Mouse (Mus musculus): ENCODE measurements around the gene Dock3. TPM values are rescaled to one million over a fixed set of nuclear protein-coding genes. Genes with fewer than 3 reads are reported as not detected.

The Dock3 gene
- 0.15 and 0.42 TPM in 2 replicates for polyA plus RNA-seq (2014; fragmentation: Nextera tagmentation; extraction: Ambion mirVana)

- Histone ChIP-seq H3K9ac (ENCODE audit: low read length) (peak within 1 kb of the TSS; percentile 61), H3K9me3 (ENCODE audit: control insufficient read depth, low read length) (no peaks in the 10 kb centered on the region), H3K27ac (replicated peaks in 1 of 2; ENCODE audit: control insufficient read depth in 1 of 2, insufficient read depth in 1 of 2, low read depth in 2 of 2, low read length in 2 of 2) (no peak within 1 kb of the TSS), H3K36me3 (ENCODE audit: control insufficient read depth, insufficient read depth, low read length) (no peaks in the 10 kb centered on the region), H3K27me3 (ENCODE audit: control insufficient read depth, insufficient read depth, low read length) (peaks cover 91% of the 10 kb centered on the region), H3K4me3 (ENCODE audit: control insufficient read depth in 1 of 2, insufficient read depth in 1 of 2, low read depth in 1 of 2, low read length in 2 of 2) (peak within 1 kb of the TSS; percentile 57 to 66), H3K4me1 (ENCODE audit: control insufficient read depth in 2 of 2, insufficient read depth in 2 of 2, low read length in 2 of 2) (peaks cover 2 to 5% of the 10 kb centered on the region in 2 experiments; a peak in 2 of 4 replicates), H3K4me2 (ENCODE audit: low read length) (peak within 1 kb of the TSS; percentile 98)
- ATAC-seq (ENCODE audit: insufficient number of reproducible peaks, insufficient read depth, low FRiP score, low read depth), result peak; percentile 69; the same call in 1 of the 2 replicates
- under 1% methylated on average over 78 of the region's 87 CpGs for WGBS
Observed at GRCm38 (mm10) chr9:107231539-107232139, at the start of gene Dock3. Gene Dock3 (minus strand): TSS chr9:107231909.

- WGBS, result 42% methylated on average over 13 of the region's 13 CpGs
- peak overlapping the region; percentile 30; the same call in 1 of the 2 replicates for H3K9ac ChIP-seq (ENCODE audit: low read length)
- peak overlapping the region; percentile 46 for H3K4me2 ChIP-seq (ENCODE audit: low read length)
- peak overlapping the region in 1 of 2 experiments; percentile 14; a peak in 1 of 4 replicates for H3K4me3 ChIP-seq (ENCODE audit: control insufficient read depth in 1 of 2, insufficient read depth in 1 of 2, low read depth in 1 of 2, low read length in 2 of 2)
- no peaks in the 10 kb centered on the region for H3K9me3 ChIP-seq (ENCODE audit: control insufficient read depth, low read length)
- no peaks in the 10 kb centered on the region for H3K36me3 ChIP-seq (ENCODE audit: control insufficient read depth, insufficient read depth, low read length)
- no peaks in the 10 kb centered on the region for H3K27me3 ChIP-seq (ENCODE audit: control insufficient read depth, insufficient read depth, low read length)
- H3K27ac ChIP-seq (replicated peaks in 1 of 2; ENCODE audit: control insufficient read depth in 1 of 2, insufficient read depth in 1 of 2, low read depth in 2 of 2, low read length in 2 of 2), result no peak overlapping the region
- H3K4me1 ChIP-seq (ENCODE audit: control insufficient read depth in 2 of 2, insufficient read depth in 2 of 2, low read length in 2 of 2), result peaks cover 12 to 20% of the 10 kb centered on the region in 2 experiments
- no peak for ATAC-seq (ENCODE audit: insufficient number of reproducible peaks, insufficient read depth, low FRiP score, low read depth)
Observed at GRCm38 (mm10) chr9:107280322-107281027, 48.8 kb upstream of the Dock3 start.

- Histone ChIP-seq H3K27me3 (ENCODE audit: control insufficient read depth, insufficient read depth, low read length) (no peaks in the 10 kb centered on the region), H3K4me1 (ENCODE audit: control insufficient read depth in 2 of 2, insufficient read depth in 2 of 2, low read length in 2 of 2) (peaks cover 12 to 20% of the 10 kb centered on the region in 2 experiments), H3K4me2 (ENCODE audit: low read length) (peak overlapping the region; percentile 46), H3K9ac (ENCODE audit: low read length) (peak overlapping the region; percentile 30; the same call in 1 of the 2 replicates), H3K4me3 (ENCODE audit: control insufficient read depth in 1 of 2, insufficient read depth in 1 of 2, low read depth in 1 of 2, low read length in 2 of 2) (peak overlapping the region in 1 of 2 experiments; percentile 14; a peak in 1 of 4 replicates), H3K9me3 (ENCODE audit: control insufficient read depth, low read length) (no peaks in the 10 kb centered on the region), H3K36me3 (ENCODE audit: control insufficient read depth, insufficient read depth, low read length) (no peaks in the 10 kb centered on the region), H3K27ac (replicated peaks in 1 of 2; ENCODE audit: control insufficient read depth in 1 of 2, insufficient read depth in 1 of 2, low read depth in 2 of 2, low read length in 2 of 2) (no peak overlapping the region)
- 27% methylated on average over 16 of the region's 16 CpGs for WGBS
- ATAC-seq (ENCODE audit: insufficient number of reproducible peaks, insufficient read depth, low FRiP score, low read depth), result no peak
Observed at GRCm38 (mm10) chr9:107279378-107280321, 47.9 kb upstream of the Dock3 start.

GRCm38 (mm10) chr9:107278527-107279377 lies 47.0 kb upstream of the Dock3 start:
- no peak overlapping the region for H3K4me2 ChIP-seq (ENCODE audit: low read length)
- ATAC-seq (ENCODE audit: insufficient number of reproducible peaks, insufficient read depth, low FRiP score, low read depth), result no peak
- 48% methylated on average over 8 of the region's 8 CpGs for WGBS

GRCm38 (mm10) chr9:107278126-107278525 lies 46.4 kb upstream of the Dock3 start:
- H3K9me3 ChIP-seq (ENCODE audit: control insufficient read depth, low read length), result no peaks in the 10 kb centered on the region
- H3K9ac ChIP-seq (ENCODE audit: low read length), result no peak overlapping the region
- H3K27me3 ChIP-seq (ENCODE audit: control insufficient read depth, insufficient read depth, low read length), result no peaks in the 10 kb centered on the region
- no peak overlapping the region for H3K4me2 ChIP-seq (ENCODE audit: low read length)
- no peaks in the 10 kb centered on the region for H3K36me3 ChIP-seq (ENCODE audit: control insufficient read depth, insufficient read depth, low read length)
- ATAC-seq (ENCODE audit: insufficient number of reproducible peaks, insufficient read depth, low FRiP score, low read depth), result no peak
- peaks cover 12 to 20% of the 10 kb centered on the region in 2 experiments for H3K4me1 ChIP-seq (ENCODE audit: control insufficient read depth in 2 of 2, insufficient read depth in 2 of 2, low read length in 2 of 2)
- no peak overlapping the region for H3K4me3 ChIP-seq (ENCODE audit: control insufficient read depth in 1 of 2, insufficient read depth in 1 of 2, low read depth in 1 of 2, low read length in 2 of 2)
- 57% methylated on average over 4 of the region's 4 CpGs for WGBS
- H3K27ac ChIP-seq (replicated peaks in 1 of 2; ENCODE audit: control insufficient read depth in 1 of 2, insufficient read depth in 1 of 2, low read depth in 2 of 2, low read length in 2 of 2), result no peak overlapping the region

More at GRCm38 (mm10) chr9:107278527-107279377, 47.0 kb upstream of the Dock3 start:
- H3K27ac ChIP-seq (replicated peaks in 1 of 2; ENCODE audit: control insufficient read depth in 1 of 2, insufficient read depth in 1 of 2, low read depth in 2 of 2, low read length in 2 of 2), result no peak overlapping the region
- H3K4me1 ChIP-seq (ENCODE audit: control insufficient read depth in 2 of 2, insufficient read depth in 2 of 2, low read length in 2 of 2), result peaks cover 12 to 20% of the 10 kb centered on the region in 2 experiments
- H3K9ac ChIP-seq (ENCODE audit: low read length), result no peak overlapping the region
- H3K4me3 ChIP-seq (ENCODE audit: control insufficient read depth in 1 of 2, insufficient read depth in 1 of 2, low read depth in 1 of 2, low read length in 2 of 2), result no peak overlapping the region
- no peaks in the 10 kb centered on the region for H3K9me3 ChIP-seq (ENCODE audit: control insufficient read depth, low read length)
- H3K36me3 ChIP-seq (ENCODE audit: control insufficient read depth, insufficient read depth, low read length), result no peaks in the 10 kb centered on the region
- H3K27me3 ChIP-seq (ENCODE audit: control insufficient read depth, insufficient read depth, low read length), result no peaks in the 10 kb centered on the region

- Histone ChIP-seq H3K9me3 (ENCODE audit: control insufficient read depth, low read length) (no peaks in the 10 kb centered on the region), H3K27me3 (ENCODE audit: control insufficient read depth, insufficient read depth, low read length) (no peaks in the 10 kb centered on the region), H3K4me3 (ENCODE audit: control insufficient read depth in 1 of 2, insufficient read depth in 1 of 2, low read depth in 1 of 2, low read length in 2 of 2) (no peak overlapping the region), H3K4me2 (ENCODE audit: low read length) (no peak overlapping the region), H3K27ac (replicated peaks in 1 of 2; ENCODE audit: control insufficient read depth in 1 of 2, insufficient read depth in 1 of 2, low read depth in 2 of 2, low read length in 2 of 2) (no peak overlapping the region), H3K9ac (ENCODE audit: low read length) (no peak overlapping the region), H3K4me1 (ENCODE audit: control insufficient read depth in 2 of 2, insufficient read depth in 2 of 2, low read length in 2 of 2) (peaks cover 12 to 20% of the 10 kb centered on the region in 2 experiments), H3K36me3 (ENCODE audit: control insufficient read depth, insufficient read depth, low read length) (no peaks in the 10 kb centered on the region)
- 80% methylated on average over 7 of the region's 7 CpGs for WGBS
- no peak for ATAC-seq (ENCODE audit: insufficient number of reproducible peaks, insufficient read depth, low FRiP score, low read depth)
Observed at GRCm38 (mm10) chr9:107277603-107278002, 45.9 kb upstream of the Dock3 start.
